Mouse (Mus musculus): ENCODE measurements at regions not wholly inside any gene's neighbourhood (a gene's known extent, or its start where the extent isn't known, plus 50 kb on each side); places are given as distances from the start of the nearest gene placed in this dataset.
A peak's percentile ranks its signal among the peaks of the same experiment; 100 is the strongest.

DNA sequence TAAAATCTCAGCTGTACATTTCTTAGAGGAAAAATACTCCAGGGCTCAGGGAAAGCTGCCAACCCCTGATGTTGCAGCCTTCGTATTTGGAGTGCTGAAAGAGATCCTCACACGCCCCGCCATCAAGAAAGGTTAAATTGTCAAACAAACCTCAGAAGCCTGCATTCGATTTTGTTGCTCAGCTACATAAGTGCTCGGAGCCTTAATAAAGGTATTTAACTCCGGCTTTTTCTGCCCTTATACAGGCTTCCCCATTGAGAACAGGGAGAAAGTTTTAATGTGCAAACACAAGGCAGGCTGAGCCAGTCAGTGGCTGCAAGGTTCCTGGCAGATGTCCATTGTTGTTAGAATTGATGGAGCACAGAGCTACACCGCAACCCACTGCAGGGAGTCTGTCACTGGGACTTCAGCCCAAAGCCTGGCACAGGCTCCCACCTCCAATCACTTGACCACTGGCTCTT, 107.0 kb upstream of the Tmc3 start:
- H3K4me2 ChIP-seq = peak overlapping the region; percentile 2; the same call in 1 of the 2 replicates
- H3K9ac ChIP-seq = no peak overlapping the region
- peaks cover 49% of the 10 kb centered on the region for H3K4me1 ChIP-seq
- H3K27me3 ChIP-seq = no peaks in the 10 kb centered on the region
- H3K9me3 ChIP-seq = no peaks in the 10 kb centered on the region
- H3K27ac ChIP-seq = peak overlapping the region; percentile 39
- 15% methylated on average over 7 of the region's 7 CpGs for WGBS
- ATAC-seq (ENCODE audit: insufficient number of reproducible peaks, low FRiP score, low TSS enrichment, low read depth) = 0 out of 2 replicates have a peak, but pooled peaks have one; percentile 17
- no peaks in the 10 kb centered on the region for H3K36me3 ChIP-seq
- H3K4me3 ChIP-seq = no peak overlapping the region

- ATAC-seq (ENCODE audit: insufficient number of reproducible peaks, low FRiP score, low TSS enrichment, low read depth) = no peak
- Histone ChIP-seq H3K9me3 (no peaks in the 10 kb centered on the region), H3K4me3 (no peak overlapping the region), H3K4me2 (no peak overlapping the region), H3K9ac (no peak overlapping the region), H3K27me3 (no peaks in the 10 kb centered on the region), H3K4me1 (peaks cover 33% of the 10 kb centered on the region), H3K27ac (no peak overlapping the region), H3K36me3 (no peaks in the 10 kb centered on the region)
These were observed 103.1 kb upstream of the Tmc3 start for GRCm38 (mm10) chr7:83481655-83482054.

DNA sequence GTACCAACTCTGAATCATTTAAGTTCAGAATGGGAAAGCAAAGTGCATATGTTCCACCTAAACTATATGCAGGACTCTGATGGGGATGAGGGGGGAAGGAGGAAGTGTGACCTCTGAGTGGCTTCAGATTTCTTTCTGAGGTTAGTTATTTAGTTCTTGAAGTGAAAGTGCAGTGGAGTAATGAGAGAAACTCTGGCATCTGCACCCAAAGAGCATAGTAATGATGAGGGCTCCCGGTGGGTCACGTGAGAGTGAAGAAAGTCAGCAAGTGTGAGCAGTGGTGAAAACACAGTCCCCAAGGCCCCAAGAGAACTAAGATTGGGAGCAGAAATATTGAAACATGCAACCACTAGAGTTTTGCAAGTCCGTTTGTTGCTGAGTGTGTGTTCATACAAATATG, 102.5 kb upstream of the Tmc3 start:
- Histone ChIP-seq H3K4me1 (peaks cover 29% of the 10 kb centered on the region), H3K27ac (no peak overlapping the region), H3K27me3 (no peaks in the 10 kb centered on the region), H3K9ac (no peak overlapping the region), H3K4me2 (no peak overlapping the region), H3K36me3 (no peaks in the 10 kb centered on the region), H3K4me3 (no peak overlapping the region), H3K9me3 (no peaks in the 10 kb centered on the region)
- 42% methylated on average over 3 of the region's 3 CpGs for WGBS
- ATAC-seq (ENCODE audit: insufficient number of reproducible peaks, low FRiP score, low TSS enrichment, low read depth) = no peak

GRCm38 (mm10) chr7:83482671-83483304, 101.9 kb upstream of the Tmc3 start:
- Histone ChIP-seq H3K27ac (no peak overlapping the region; the same call in 1 of the 2 replicates), H3K36me3 (no peaks in the 10 kb centered on the region), H3K4me2 (no peak overlapping the region), H3K4me1 (peaks cover 24% of the 10 kb centered on the region), H3K9ac (no peak overlapping the region), H3K27me3 (no peaks in the 10 kb centered on the region), H3K9me3 (no peaks in the 10 kb centered on the region), H3K4me3 (no peak overlapping the region)
- ATAC-seq (ENCODE audit: insufficient number of reproducible peaks, low FRiP score, low TSS enrichment, low read depth) = no peak
- 32% methylated on average over 7 of the region's 7 CpGs for WGBS

- Histone ChIP-seq H3K27ac (no peak overlapping the region), H3K9me3 (no peaks in the 10 kb centered on the region), H3K4me3 (no peak overlapping the region), H3K36me3 (no peaks in the 10 kb centered on the region), H3K4me2 (no peak overlapping the region), H3K4me1 (peaks cover 18% of the 10 kb centered on the region), H3K9ac (no peak overlapping the region), H3K27me3 (no peaks in the 10 kb centered on the region)
- WGBS = 65% methylated on average over 2 of the region's 2 CpGs
- no peak for ATAC-seq (ENCODE audit: insufficient number of reproducible peaks, low FRiP score, low TSS enrichment, low read depth)
These were observed 98.5 kb upstream of the Tmc3 start for GRCm38 (mm10) chr7:83486156-83486750.

DNA sequence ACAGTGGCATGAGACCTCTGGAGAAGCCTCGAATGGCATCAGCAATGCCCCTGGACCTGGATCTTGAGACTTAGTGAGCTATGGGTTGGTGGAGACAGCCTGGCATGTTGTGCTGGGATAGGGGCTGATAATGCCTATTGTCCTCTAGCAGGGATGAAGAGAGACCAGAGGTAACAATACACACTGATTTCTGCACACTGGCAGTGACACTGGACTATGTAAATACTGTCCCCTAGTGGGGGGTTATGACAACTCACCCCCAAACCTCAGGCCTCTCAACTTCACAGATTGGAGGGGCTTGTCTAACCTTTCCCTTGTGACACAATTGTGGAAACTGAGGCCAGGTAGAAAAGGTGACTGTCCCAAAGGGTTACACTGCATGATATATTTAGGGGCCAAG, 94.9 kb upstream of the Tmc3 start:
- Histone ChIP-seq H3K27ac (no peak overlapping the region), H3K36me3 (no peaks in the 10 kb centered on the region), H3K4me2 (no peak overlapping the region), H3K9ac (no peak overlapping the region), H3K27me3 (no peaks in the 10 kb centered on the region), H3K4me3 (no peak overlapping the region), H3K9me3 (no peaks in the 10 kb centered on the region), H3K4me1 (0 out of 2 replicates have a peak, but pooled peaks cover 3% of the 10 kb centered on the region)
- 68% methylated on average over 1 of the region's 1 CpGs for WGBS
- ATAC-seq (ENCODE audit: insufficient number of reproducible peaks, low FRiP score, low TSS enrichment, low read depth) = no peak

- Histone ChIP-seq H3K9ac (no peak overlapping the region), H3K4me1 (no peaks in the 10 kb centered on the region), H3K4me3 (no peak overlapping the region), H3K9me3 (no peaks in the 10 kb centered on the region), H3K4me2 (no peak overlapping the region), H3K27me3 (no peaks in the 10 kb centered on the region), H3K36me3 (no peaks in the 10 kb centered on the region), H3K27ac (no peak overlapping the region)
- ATAC-seq (ENCODE audit: insufficient number of reproducible peaks, low FRiP score, low TSS enrichment, low read depth) = no peak
- WGBS = 65% methylated on average over 2 of the region's 2 CpGs
These were observed 79.6 kb upstream of the Tmc3 start for GRCm38 (mm10) chr7:83504996-83505645.

DNA sequence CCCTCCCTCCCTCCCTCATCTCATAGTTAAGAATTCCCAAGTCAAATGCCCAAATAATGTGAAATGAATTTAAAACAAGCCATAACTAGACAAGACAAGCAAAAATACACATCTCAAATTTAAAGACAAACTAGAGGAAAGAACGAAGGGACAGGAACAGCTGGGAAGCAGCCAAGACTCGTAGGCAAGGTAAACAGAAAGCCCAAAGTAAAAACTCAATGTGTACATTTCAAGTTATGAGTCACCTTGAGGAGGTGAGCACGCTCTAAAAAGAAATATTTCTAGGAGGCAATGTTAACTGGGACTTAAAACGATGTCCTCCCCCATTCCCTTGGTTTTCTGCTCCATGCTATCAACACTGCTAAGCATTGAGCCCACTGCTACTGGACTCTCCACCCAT, 68.4 kb upstream of the Tmc3 start:
- no peaks in the 10 kb centered on the region for H3K27me3 ChIP-seq
- no peak overlapping the region for H3K9ac ChIP-seq
- no peak overlapping the region for H3K4me3 ChIP-seq
- WGBS = 56% methylated on average over 4 of the region's 4 CpGs
- H3K4me2 ChIP-seq = no peak overlapping the region
- H3K27ac ChIP-seq = no peak overlapping the region
- H3K9me3 ChIP-seq = no peaks in the 10 kb centered on the region
- no peaks in the 10 kb centered on the region for H3K36me3 ChIP-seq
- ATAC-seq (ENCODE audit: insufficient number of reproducible peaks, low FRiP score, low TSS enrichment, low read depth) = no peak
- no peaks in the 10 kb centered on the region for H3K4me1 ChIP-seq

DNA sequence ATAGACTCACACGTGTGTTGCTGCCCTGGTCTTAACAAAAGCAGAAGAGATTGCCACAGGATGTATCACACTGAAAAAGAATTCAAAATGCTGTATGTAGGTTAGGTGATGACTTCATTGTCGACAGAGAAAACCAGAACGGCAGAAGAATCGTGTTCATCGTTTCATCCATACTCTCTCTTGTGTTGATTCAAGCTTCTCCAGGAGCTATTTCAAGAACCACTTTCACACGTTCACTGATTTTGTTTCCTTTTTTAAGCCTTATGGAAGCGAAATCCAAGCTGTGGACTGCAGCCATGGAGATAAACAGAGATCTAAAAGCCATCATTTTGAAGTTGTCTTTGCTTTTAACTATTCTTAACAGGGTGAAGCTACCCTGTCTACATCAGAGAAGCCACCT, 63.2 kb upstream of the Tmc3 start:
- Histone ChIP-seq H3K27ac (no peak overlapping the region), H3K9me3 (no peaks in the 10 kb centered on the region), H3K4me1 (no peaks in the 10 kb centered on the region), H3K36me3 (no peaks in the 10 kb centered on the region), H3K9ac (no peak overlapping the region), H3K4me3 (no peak overlapping the region), H3K4me2 (no peak overlapping the region), H3K27me3 (no peaks in the 10 kb centered on the region)
- WGBS = 88% methylated on average over 7 of the region's 7 CpGs
- no peak for ATAC-seq (ENCODE audit: insufficient number of reproducible peaks, low FRiP score, low TSS enrichment, low read depth)
